Mouse (Mus musculus): ENCODE data around the gene Sae1.

GRCm38 (mm10) chr7:16287791-16288190 lies 99.8 kb downstream of the Sae1 start:
- TF ChIP-seq CTCF (IDR thresholded peaks at IDR 0.05; ENCODE audit: borderline replicate concordance, extremely low read depth, insufficient read depth, insufficient read length) (no peak), POLR2A (IDR thresholded peaks at IDR 0.05; ENCODE audit: borderline replicate concordance, extremely low read depth, insufficient read depth, insufficient read length, poor library complexity, severe bottlenecking) (no peak)

Measured in brain, embryonic 14.5 days (tissue).